Mouse (Mus musculus): ENCODE results near the gene Aifm1.

DNA sequence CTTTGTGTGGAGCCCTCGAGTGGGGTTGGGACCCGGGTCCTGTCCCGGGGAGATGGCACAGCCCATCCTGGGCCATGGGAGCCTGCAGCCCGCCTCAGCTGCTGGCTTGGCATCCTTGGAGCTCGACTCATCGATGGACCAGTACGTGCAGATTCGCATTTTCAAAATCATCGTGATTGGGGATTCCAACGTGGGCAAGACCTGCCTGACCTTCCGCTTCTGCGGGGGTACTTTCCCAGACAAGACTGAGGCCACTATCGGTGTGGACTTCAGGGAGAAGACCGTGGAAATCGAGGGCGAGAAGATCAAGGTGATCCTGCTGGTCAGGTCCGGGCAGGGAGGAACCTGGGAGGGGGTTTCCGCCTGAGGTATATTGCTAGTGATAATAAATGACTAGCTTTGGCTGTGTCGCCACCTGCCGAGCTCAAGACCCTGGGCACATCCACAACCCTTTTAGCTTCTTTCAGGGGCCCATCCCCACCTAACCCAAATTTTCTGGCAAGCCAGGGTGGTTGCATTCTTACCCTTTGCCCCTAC, 6.3 kb upstream of the Aifm1 start:
- TF ChIP-seq CTCF (IDR thresholded peaks at IDR 0.05; ENCODE audit: borderline replicate concordance, extremely low read depth, insufficient read depth, insufficient read length) (no peak), POLR2A (IDR thresholded peaks at IDR 0.05; ENCODE audit: borderline replicate concordance, extremely low read depth, insufficient read depth, insufficient read length, poor library complexity, severe bottlenecking) (no peak)
